In the genomic region with DNA sequence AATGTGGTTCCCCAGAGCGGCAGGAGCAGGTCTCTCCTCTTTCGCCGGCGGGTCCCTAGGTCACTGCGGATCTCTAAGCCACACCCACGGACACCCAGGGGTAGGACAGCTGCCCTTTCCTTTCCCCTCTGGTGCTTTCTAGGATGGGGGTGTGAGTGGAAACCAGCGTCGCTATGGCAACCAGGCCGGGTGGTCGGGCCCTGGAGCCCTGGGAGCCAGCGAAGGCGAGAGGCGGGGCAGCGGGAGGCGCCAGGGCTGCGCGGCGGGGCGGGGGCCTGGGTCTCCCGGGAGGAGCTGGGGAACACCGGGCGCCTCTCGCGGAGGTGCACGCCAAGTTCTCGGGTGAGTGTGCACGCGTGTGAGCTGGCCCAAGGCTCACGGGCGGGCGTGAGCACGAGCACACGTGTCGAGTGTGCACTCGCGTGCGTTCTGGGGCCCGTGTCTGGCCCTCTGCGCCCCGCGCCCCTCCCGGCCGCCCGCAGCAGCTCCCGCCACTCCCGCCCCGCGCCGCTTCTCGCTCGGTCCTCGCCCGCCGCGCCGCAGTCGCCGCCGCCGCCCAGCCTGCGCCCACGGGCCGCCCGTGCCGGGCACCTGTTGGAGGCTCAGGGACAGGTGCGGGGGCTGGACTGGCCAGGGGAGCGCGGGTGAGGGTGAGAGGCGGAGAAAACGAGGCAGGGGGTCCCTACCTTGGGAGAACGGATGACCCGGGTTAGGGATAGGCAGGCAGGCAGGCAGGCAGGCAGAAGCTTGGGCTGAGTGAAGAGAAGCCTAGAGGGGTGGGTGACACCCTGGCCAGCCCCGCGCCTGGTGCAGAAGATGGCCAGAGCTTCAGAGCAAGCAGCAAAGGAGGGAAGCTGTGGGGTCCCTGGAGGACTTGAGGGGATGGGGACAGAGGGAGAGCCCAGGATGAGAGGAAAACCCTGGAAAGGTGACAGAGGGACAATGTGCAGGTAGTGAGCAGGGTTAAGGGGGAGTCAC, we compare ENCODE assay signal across 1 mouse cellular context.
TF ChIP-seq lines count a peak whose summit lies in the region.

No protein-coding gene starts in this region.

TF ChIP-seq in C2C12, 6 proteins besides CTCF, POLR2A, EP300 and RAD21 (continued from another document):
- TF ChIP-seq FOSL1 (IDR thresholded peaks at IDR 0.05; ENCODE audit: insufficient read depth, low read length, poor library complexity, severe bottlenecking) (no peak), MYOG (IDR thresholded peaks at IDR 0.05; ENCODE audit: control insufficient read depth, extremely low read depth, insufficient read length) (no peak), MAX (IDR thresholded peaks at IDR 0.05) (no peak), USF1 (IDR thresholded peaks at IDR 0.05; ENCODE audit: low read depth) (no peak)
